Mouse (Mus musculus): Measurements from ENCODE around the gene Ppie.

The Ppie gene

GRCm38 (mm10) chr4:123111275-123111983 lies 28.3 kb downstream of the Ppie start:
- WGBS: 65% methylated on average over 10 of the region's 10 CpGs

DNA sequence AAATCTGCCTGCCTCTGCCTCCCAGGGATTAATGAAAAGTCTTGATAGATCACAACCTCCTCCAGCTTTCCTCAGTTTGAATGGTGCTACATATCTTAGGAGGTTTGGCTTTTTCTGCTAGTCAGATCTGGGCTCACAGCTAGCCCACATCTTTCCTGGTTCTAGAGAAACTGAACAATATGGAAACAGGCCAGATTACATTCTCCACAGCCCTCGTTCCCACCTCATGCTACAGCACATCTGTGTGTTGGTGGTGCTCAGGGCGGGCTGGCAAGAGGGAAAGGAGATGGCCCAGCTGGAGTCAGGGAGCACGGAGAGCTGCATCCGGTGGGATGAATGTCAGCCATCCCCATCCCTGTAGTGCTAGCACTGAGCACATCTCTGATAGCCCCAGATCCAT lies 29.0 kb downstream of the Ppie start:
- 47% methylated on average over 4 of the region's 4 CpGs for WGBS

- 93% methylated on average over 5 of the region's 5 CpGs for WGBS
Measured at GRCm38 (mm10) chr4:123108056-123108455, 31.7 kb downstream of the Ppie start.

- 95% methylated on average over 2 of the region's 2 CpGs for WGBS
Measured at GRCm38 (mm10) chr4:123106864-123107263, 32.9 kb downstream of the Ppie start.

- 91% methylated on average over 7 of the region's 7 CpGs for WGBS
Measured at GRCm38 (mm10) chr4:123105929-123106328, 33.8 kb downstream of the Ppie start.

DNA sequence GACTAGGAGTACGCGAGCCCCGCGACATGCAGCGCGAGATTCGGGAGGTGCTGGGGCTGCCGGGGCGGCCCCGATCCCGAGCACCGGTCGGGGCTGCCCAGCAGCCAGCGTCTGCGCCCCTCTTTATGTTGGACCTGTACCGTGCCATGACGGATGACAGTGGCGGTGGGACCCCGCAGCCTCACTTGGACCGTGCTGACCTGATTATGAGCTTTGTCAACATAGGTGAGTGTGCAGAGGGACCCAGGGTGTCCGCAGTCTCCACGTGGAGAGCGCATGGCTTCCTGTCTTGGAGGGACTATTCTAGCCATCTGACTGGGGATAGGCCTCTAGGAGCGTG lies 34.3 kb downstream of the Ppie start:
- 34% methylated on average over 24 of the region's 24 CpGs for WGBS

DNA sequence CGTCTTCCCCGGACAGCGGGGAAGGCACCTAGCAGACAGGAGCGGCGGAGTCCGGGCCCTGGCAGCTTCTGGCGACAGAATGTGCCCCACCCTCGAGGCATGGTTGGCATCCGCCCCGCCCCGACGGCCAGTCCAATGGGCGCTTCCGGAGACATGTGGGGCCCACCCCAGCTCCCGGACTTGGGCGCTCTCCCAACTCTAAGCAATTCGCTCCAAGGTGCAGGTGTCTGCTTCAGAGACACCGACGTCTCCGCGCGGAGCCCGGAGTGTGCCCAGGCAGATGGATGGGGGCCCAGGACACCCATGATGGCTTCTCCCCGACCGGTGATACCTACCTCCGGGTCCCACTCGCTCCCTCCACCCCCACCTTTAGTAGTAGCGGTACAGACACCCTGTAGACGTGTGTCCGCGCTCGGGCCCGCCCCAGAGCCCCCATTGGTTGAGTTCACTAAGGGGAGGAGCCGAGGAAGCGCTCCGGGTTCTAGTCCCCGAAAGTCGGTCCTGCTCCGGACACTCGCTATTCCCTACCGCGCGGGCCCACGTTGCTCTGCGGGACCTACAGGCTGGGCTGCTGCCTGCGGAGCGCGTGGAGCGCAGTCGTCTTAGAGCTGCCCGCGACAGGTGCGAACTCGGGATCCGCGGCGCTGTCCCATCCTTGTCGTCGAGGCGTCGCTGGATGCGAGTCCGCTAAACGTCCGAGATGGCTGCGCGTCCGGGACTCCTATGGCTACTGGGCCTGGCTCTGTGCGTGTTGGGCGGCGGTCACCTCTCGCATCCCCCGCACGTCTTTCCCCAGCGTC lies 34.9 kb downstream of the Ppie start, which contains the start of gene Bmp8b:
Bmp8b (plus strand) TSS at position 515 of the 800 bp plus-strand sequence.
- 8% methylated on average over 75 of the region's 75 CpGs for WGBS

GRCm38 (mm10) chr4:123093869-123094268 lies 45.9 kb downstream of the Ppie start:
- WGBS: 78% methylated on average over 9 of the region's 9 CpGs

GRCm38 (mm10) chr4:123093064-123093776 lies 46.5 kb downstream of the Ppie start:
- 70% methylated on average over 17 of the region's 17 CpGs for WGBS

GRCm38 (mm10) chr4:123092621-123093020 lies 47.1 kb downstream of the Ppie start:
- 80% methylated on average over 5 of the region's 5 CpGs for WGBS

GRCm38 (mm10) chr4:123086381-123086780 lies 53.4 kb downstream of the Ppie start:
- WGBS: 88% methylated on average over 4 of the region's 4 CpGs

GRCm38 (mm10) chr4:123085290-123085689 lies 54.5 kb downstream of the Ppie start:
- 89% methylated on average over 2 of the region's 2 CpGs for WGBS

DNA sequence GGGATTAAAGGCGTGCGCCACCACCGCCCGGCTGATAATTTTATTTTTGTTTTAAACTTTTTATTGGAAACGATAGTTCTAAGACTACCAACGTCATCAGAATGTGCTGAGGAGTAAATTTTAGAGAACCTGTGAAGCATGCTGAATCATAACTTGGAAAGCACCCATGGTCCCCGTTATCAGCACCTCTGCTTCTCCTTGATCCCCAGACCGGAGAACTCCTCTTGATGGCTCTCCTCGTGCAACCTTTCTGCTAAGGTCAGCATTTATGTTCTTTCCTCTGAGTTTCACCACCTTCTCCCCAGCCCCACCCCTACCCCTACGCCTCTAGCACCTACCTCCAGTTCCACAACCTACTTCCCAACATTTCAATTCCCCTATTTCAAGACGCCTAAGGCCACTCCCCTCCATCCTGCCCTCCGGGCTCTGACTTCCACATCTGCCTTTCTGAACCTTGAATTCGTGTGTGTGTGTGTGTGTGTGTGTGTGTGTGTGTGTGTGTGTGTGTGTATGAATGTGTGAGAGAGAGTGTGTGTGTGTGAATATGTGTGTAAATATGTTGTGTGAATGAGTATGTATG lies 56.3 kb downstream of the Ppie start:
- 65% methylated on average over 13 of the region's 13 CpGs for WGBS

- 75% methylated on average over 20 of the region's 20 CpGs for WGBS
Measured at GRCm38 (mm10) chr4:123082283-123083163, 57.2 kb downstream of the Ppie start.

DNA sequence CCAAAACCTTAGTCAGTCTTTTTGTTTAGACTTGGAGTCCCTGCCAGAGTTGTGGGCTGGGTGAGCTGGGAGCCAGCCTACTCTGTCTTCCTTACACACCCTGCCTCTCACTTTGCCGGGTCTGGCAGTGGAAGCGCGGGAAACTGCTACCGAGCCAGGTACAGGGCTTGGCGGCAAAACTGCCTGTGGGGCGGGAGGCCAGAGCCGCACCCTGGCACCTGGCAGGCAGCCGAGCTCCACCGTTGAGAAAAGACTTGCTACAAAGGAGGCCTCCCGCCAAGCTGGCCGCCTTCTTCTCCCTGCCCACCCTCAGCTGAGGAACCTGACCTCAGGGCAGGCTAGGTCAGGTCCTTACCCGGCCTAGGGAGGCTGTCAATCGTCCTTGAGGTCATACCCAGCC lies 59.0 kb downstream of the Ppie start:
- WGBS: 38% methylated on average over 13 of the region's 13 CpGs

- WGBS: 73% methylated on average over 4 of the region's 4 CpGs
Measured at GRCm38 (mm10) chr4:123078231-123078630, 61.5 kb downstream of the Ppie start.
